Mouse (Mus musculus) MEL (cell line): ENCODE measurements at regions not wholly inside any gene's neighbourhood (a gene's known extent, or its start where the extent isn't known, plus 50 kb on each side); places are given as distances from the start of the nearest gene placed in this dataset.

Experiments used
- DNase-seq: peaks from one replicate; pipeline ENCODE4 v3.0.0; 2011; ENCODE audit warnings: low read depth, low spot score
- H3K27ac ChIP-seq: 2 replicates; pipeline ENCODE4 v1.5.1; 2012; ENCODE audit warnings: low read depth, mild to moderate bottlenecking, control low read depth, low read length, moderate library complexity; ENCODE audit not compliant: control insufficient read depth
- H3K27me3 ChIP-seq, 2 experiments: fragments of 150-350 bp in 1 of 2; sonication (generic) in 1 of 2; 2 replicates each; pipeline ENCODE4 v1.6.1; 2012; ENCODE audit warnings: low read length in 2 of 2, mild to moderate bottlenecking in 2 of 2, improper control_type of control experiment in 1 of 2, moderate library complexity in 1 of 2; ENCODE audit not compliant: insufficient read depth in 2 of 2, control insufficient read depth in 1 of 2
- H3K36me3 ChIP-seq, 2 experiments: 2 replicates each; pipeline ENCODE4 v1.6.1; 2012 to 2014; ENCODE audit warnings: low read length in 2 of 2, improper control_type of control experiment in 1 of 2, inconsistent platforms in 1 of 2, mild to moderate bottlenecking in 1 of 2; ENCODE audit not compliant: insufficient read depth in 2 of 2, control insufficient read depth in 1 of 2
- H3K4me1 ChIP-seq, 2 experiments: fragments of 150-350 bp in 1 of 2; sonication (generic) in 1 of 2; 2 replicates each; pipeline ENCODE4 v1.6.1; 2012; ENCODE audit warnings: low read length in 2 of 2, improper control_type of control experiment in 1 of 2, mild to moderate bottlenecking in 1 of 2; ENCODE audit not compliant: insufficient read depth in 2 of 2, control insufficient read depth in 1 of 2
- H3K4me3 ChIP-seq, 2 experiments: fragments of 150-350 bp in 1 of 2; sonication (generic) in 1 of 2; 2 replicates each; pipeline ENCODE4 v1.5.1; 2012; ENCODE audit warnings: low read depth in 2 of 2, low read length in 2 of 2, mild to moderate bottlenecking in 2 of 2, moderate library complexity in 2 of 2, control low read depth in 1 of 2, improper control_type of control experiment in 1 of 2; ENCODE audit not compliant: control insufficient read depth in 1 of 2, insufficient read depth in 1 of 2
- H3K79me2 ChIP-seq: 2 replicates; pipeline ENCODE4 v1.6.1; 2012; ENCODE audit warnings: mild to moderate bottlenecking, low read length, moderate library complexity; ENCODE audit not compliant: control insufficient read depth, poor library complexity, insufficient read depth
- H3K9ac ChIP-seq: 2 replicates; pipeline ENCODE4 v1.6.1; 2012; ENCODE audit warnings: low read depth, mild to moderate bottlenecking, control low read depth, low read length, moderate library complexity; ENCODE audit not compliant: control insufficient read depth, poor library complexity, severe bottlenecking
- H3K9me3 ChIP-seq: fragments of 150-350 bp; sonication (generic); replicated peaks from 2 replicates; pipeline ENCODE4 v1.6.1; 2012; ENCODE audit warnings: mild to moderate bottlenecking, low read length, improper control_type of control experiment, moderate library complexity; ENCODE audit not compliant: insufficient read depth
- BHLHE40 ChIP-seq: IDR thresholded peaks from 2 replicates; pipeline ENCODE4 v1.6.1; 2012; ENCODE audit warnings: low read depth, mild to moderate bottlenecking, inconsistent platforms, low read length, improper control_type of control experiment, borderline replicate concordance
- CHD1 ChIP-seq: IDR thresholded peaks from 2 replicates; pipeline ENCODE4 v1.6.1; 2012; ENCODE audit warnings: low read depth, mild to moderate bottlenecking, inconsistent platforms, low read length, improper control_type of control experiment
- CHD2 ChIP-seq: IDR thresholded peaks from 2 replicates; pipeline ENCODE4 v1.6.1; 2011; ENCODE audit warnings: low read length, improper control_type of control experiment
- CTCF ChIP-seq, 3 experiments: IDR thresholded peaks in 2 of 3; conservative IDR thresholded peaks in 1 of 3; 2 replicates each; pipeline ENCODE4 v1.5.1; 2011 to 2012; ENCODE audit warnings: low read length in 3 of 3, low read depth in 2 of 3, mild to moderate bottlenecking in 2 of 3, improper control_type of control experiment in 1 of 3, inconsistent platforms in 1 of 3, mixed read lengths in 1 of 3, moderate library complexity in 1 of 3; ENCODE audit not compliant: control insufficient read depth in 1 of 3, insufficient read depth in 1 of 3, poor library complexity in 1 of 3, severe bottlenecking in 1 of 3
- ELF1 ChIP-seq: IDR thresholded peaks from 2 replicates; pipeline ENCODE4 v1.6.1; 2014; ENCODE audit warnings: low read depth, mild to moderate bottlenecking, inconsistent platforms, low read length, improper control_type of control experiment, moderate library complexity
- ETS1 ChIP-seq: IDR thresholded peaks from 2 replicates; pipeline ENCODE4 v1.6.1; 2012; ENCODE audit warnings: low read depth, mild to moderate bottlenecking, inconsistent platforms, low read length, improper control_type of control experiment, moderate library complexity
- HCFC1 ChIP-seq: IDR thresholded peaks from 2 replicates; pipeline ENCODE4 v1.6.1; 2012; ENCODE audit warnings: low read depth, mild to moderate bottlenecking, inconsistent platforms, low read length, improper control_type of control experiment, moderate library complexity
- JUND ChIP-seq: IDR thresholded peaks from 2 replicates; pipeline ENCODE4 v1.6.1; 2011; ENCODE audit warnings: low read depth, mild to moderate bottlenecking, improper control_type of control experiment, low read length
- KAT2A ChIP-seq: conservative IDR thresholded peaks from 2 replicates; pipeline ENCODE4 v1.6.1; 2012; ENCODE audit warnings: low read depth, low read length, improper control_type of control experiment, inconsistent platforms
- MAX ChIP-seq: IDR thresholded peaks from 2 replicates; pipeline ENCODE4 v1.6.1; 2011; ENCODE audit warnings: low read length, improper control_type of control experiment
- MEF2A ChIP-seq: IDR thresholded peaks from 2 replicates; pipeline ENCODE4 v1.6.1; 2014; ENCODE audit warnings: low read depth, mild to moderate bottlenecking, inconsistent platforms, low read length, improper control_type of control experiment; ENCODE audit not compliant: poor library complexity, insufficient replicate concordance, severe bottlenecking; ENCODE audit errors: extremely low read depth
- MYB ChIP-seq: IDR thresholded peaks from 2 replicates; pipeline ENCODE4 v1.6.1; 2011; ENCODE audit warnings: mild to moderate bottlenecking, low read depth, low read length, improper control_type of control experiment
- NELFE ChIP-seq: IDR thresholded peaks from 2 replicates; pipeline ENCODE4 v1.6.1; 2011; ENCODE audit warnings: low read depth, low read length, improper control_type of control experiment
- NRF1 ChIP-seq: IDR thresholded peaks from 2 replicates; pipeline ENCODE4 v1.6.1; 2014; ENCODE audit warnings: low read depth, mild to moderate bottlenecking, inconsistent platforms, low read length, improper control_type of control experiment, moderate library complexity; ENCODE audit not compliant: poor library complexity, insufficient read depth, severe bottlenecking
- POLR2AphosphoS2 ChIP-seq: IDR thresholded peaks from 2 replicates; pipeline ENCODE4 v1.6.1; 2011; ENCODE audit warnings: low read length, improper control_type of control experiment
- POLR2AphosphoS5 ChIP-seq: IDR thresholded peaks from 2 replicates; pipeline ENCODE4 v1.6.1; 2012; ENCODE audit warnings: low read depth, borderline replicate concordance, mild to moderate bottlenecking, inconsistent platforms, low read length, moderate library complexity, mixed read lengths
- RAD21 ChIP-seq: IDR thresholded peaks from 2 replicates; pipeline ENCODE4 v1.6.1; 2011; ENCODE audit warnings: mild to moderate bottlenecking, low read depth, low read length, improper control_type of control experiment
- RCOR1 ChIP-seq: IDR thresholded peaks from 2 replicates; pipeline ENCODE4 v1.6.1; 2012; ENCODE audit warnings: low read depth, mild to moderate bottlenecking, inconsistent platforms, low read length, improper control_type of control experiment
- SIN3A ChIP-seq: IDR thresholded peaks from 2 replicates; pipeline ENCODE4 v1.6.1; 2012; ENCODE audit warnings: low read length, improper control_type of control experiment, inconsistent platforms
- TBP ChIP-seq: IDR thresholded peaks from 2 replicates; pipeline ENCODE4 v1.8.0; 2011; ENCODE audit warnings: low read depth, low read length, improper control_type of control experiment
- TCF12 ChIP-seq: IDR thresholded peaks from 2 replicates; pipeline ENCODE4 v1.6.1; 2014; ENCODE audit warnings: low read depth, mild to moderate bottlenecking, inconsistent platforms, low read length, improper control_type of control experiment, moderate library complexity
- UBTF ChIP-seq: IDR thresholded peaks from 2 replicates; pipeline ENCODE4 v1.6.1; 2012; ENCODE audit warnings: low read depth, mild to moderate bottlenecking, inconsistent platforms, low read length, improper control_type of control experiment, moderate library complexity, borderline replicate concordance; ENCODE audit not compliant: insufficient read depth
- USF2 ChIP-seq, 2 experiments: IDR thresholded peaks; 2 replicates each; pipeline ENCODE4 v1.6.1; 2011 to 2012; ENCODE audit warnings: improper control_type of control experiment in 2 of 2, low read length in 2 of 2, borderline replicate concordance in 1 of 2, inconsistent platforms in 1 of 2, low read depth in 1 of 2, mild to moderate bottlenecking in 1 of 2; ENCODE audit not compliant: insufficient read depth in 1 of 2
- ZC3H11A ChIP-seq: IDR thresholded peaks from 2 replicates; pipeline ENCODE4 v1.6.1; 2012; ENCODE audit warnings: low read depth, mild to moderate bottlenecking, inconsistent platforms, low read length, improper control_type of control experiment
- ZMIZ1 ChIP-seq: IDR thresholded peaks from 2 replicates; pipeline ENCODE4 v1.6.1; 2012; ENCODE audit warnings: low read depth, mild to moderate bottlenecking, inconsistent platforms, low read length, improper control_type of control experiment, moderate library complexity
- ZNF384 ChIP-seq: IDR thresholded peaks from 2 replicates; pipeline ENCODE4 v1.6.1; 2012; ENCODE audit warnings: low read depth, mild to moderate bottlenecking, inconsistent platforms, low read length, improper control_type of control experiment

DNA sequence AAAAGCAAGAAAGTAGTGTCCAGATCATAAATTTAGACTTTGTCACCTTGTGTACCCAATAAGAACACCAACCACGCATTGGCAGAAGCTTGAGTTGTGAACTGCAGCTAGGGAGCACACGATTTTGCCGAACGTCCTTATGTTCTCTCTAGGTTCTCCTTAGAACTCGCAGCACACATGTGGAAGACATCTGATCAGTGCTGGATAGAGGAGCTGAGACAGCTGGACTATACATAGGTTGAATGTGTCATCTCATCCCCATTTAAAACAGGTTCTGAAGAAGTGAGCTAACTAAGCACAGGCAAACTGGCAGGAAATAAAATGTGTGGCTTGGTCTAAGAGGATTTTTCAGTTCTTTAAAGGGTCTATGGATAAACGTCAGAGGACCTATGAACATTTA is 730.5 kb upstream of the Pkdcc start:
- no peaks in the 10 kb centered on the region for H3K36me3 ChIP-seq

DNA sequence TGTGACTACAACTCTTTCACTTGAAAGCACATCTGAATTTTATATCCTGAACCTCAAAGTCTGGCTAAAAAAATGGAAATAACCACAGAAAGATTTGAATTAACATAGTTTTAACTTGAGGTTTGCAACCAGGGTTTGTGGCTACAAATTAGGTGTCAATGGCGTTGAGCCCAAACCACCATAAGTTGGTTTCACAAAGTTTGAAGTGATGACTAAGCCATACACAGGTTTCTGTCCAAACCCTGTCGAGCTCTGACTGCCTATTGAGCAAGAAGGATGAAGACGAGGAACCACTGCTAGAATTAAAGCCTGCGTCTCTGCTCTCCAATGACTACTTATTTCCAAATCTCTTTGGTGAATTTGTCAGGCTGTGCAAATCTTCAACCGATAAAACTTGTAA is 719.8 kb upstream of the Slc8a1 start:
- no peaks in the 10 kb centered on the region for H3K4me1 ChIP-seq
- H3K36me3 ChIP-seq, result no peaks in the 10 kb centered on the region
- no peak overlapping the region for H3K9ac ChIP-seq
- H3K4me3 ChIP-seq, result no peak overlapping the region
- no peaks in the 10 kb centered on the region for H3K9me3 ChIP-seq
- H3K79me2 ChIP-seq, result no peaks in the 10 kb centered on the region
- H3K27ac ChIP-seq, result no peak overlapping the region
- DNase-seq, result peak; percentile 10
- no peaks in the 10 kb centered on the region for H3K27me3 ChIP-seq
- TF ChIP-seq MYB (no peak), CTCF (IDR thresholded peaks at IDR 0.05 in 2 of 3, conservative IDR thresholded peaks at IDR 0.05 in 1 of 3; ENCODE audit: control insufficient read depth in 1 of 3, insufficient read depth in 1 of 3, low read depth in 2 of 3, low read length in 3 of 3, poor library complexity in 1 of 3, severe bottlenecking in 1 of 3) (no peak), HCFC1 (no peak), ZMIZ1 (no peak), ELF1 (no peak), RCOR1 (no peak), JUND (no peak), MAX (no peak), KAT2A (no peak), RAD21 (no peak), SIN3A (no peak), ETS1 (no peak), MEF2A (no peak), CHD1 (no peak), NELFE (no peak), ZNF384 (no peak), TBP (no peak), POLR2AphosphoS2 (no peak), CHD2 (no peak)

More for the DNA sequence above, 730.5 kb upstream of the Pkdcc start:
- Histone ChIP-seq H3K9me3 (no peaks in the 10 kb centered on the region), H3K79me2 (no peaks in the 10 kb centered on the region), H3K4me1 (no peaks in the 10 kb centered on the region), H3K9ac (no peak overlapping the region), H3K27ac (no peak overlapping the region), H3K4me3 (no peak overlapping the region), H3K27me3 (no peaks in the 10 kb centered on the region)
- TF ChIP-seq JUND (no peak), TBP (no peak), POLR2AphosphoS5 (no peak), USF2 (IDR thresholded peaks at IDR 0.05; ENCODE audit: borderline replicate concordance in 1 of 2, insufficient read depth in 1 of 2, low read depth in 1 of 2, low read length in 2 of 2) (no peak), NRF1 (no peak), ETS1 (no peak), CTCF (IDR thresholded peaks at IDR 0.05 in 2 of 3, conservative IDR thresholded peaks at IDR 0.05 in 1 of 3; ENCODE audit: control insufficient read depth in 1 of 3, insufficient read depth in 1 of 3, low read depth in 2 of 3, low read length in 3 of 3, poor library complexity in 1 of 3, severe bottlenecking in 1 of 3) (no peak), TCF12 (no peak), ZNF384 (no peak), UBTF (no peak), ZC3H11A (no peak), BHLHE40 (no peak)
- DNase-seq, result no peak
